Mouse (Mus musculus): ENCODE results near the gene Hnrnpa0. TPM values are rescaled to one million over a fixed set of nuclear protein-coding genes. Genes with fewer than 3 reads are reported as not detected.
A peak's percentile ranks its signal among the peaks of the same experiment; 100 is the strongest.

Hnrnpa0 gene
- polyA plus RNA-seq, 1 experiment from 2014 or later = 5.2 TPM

DNA sequence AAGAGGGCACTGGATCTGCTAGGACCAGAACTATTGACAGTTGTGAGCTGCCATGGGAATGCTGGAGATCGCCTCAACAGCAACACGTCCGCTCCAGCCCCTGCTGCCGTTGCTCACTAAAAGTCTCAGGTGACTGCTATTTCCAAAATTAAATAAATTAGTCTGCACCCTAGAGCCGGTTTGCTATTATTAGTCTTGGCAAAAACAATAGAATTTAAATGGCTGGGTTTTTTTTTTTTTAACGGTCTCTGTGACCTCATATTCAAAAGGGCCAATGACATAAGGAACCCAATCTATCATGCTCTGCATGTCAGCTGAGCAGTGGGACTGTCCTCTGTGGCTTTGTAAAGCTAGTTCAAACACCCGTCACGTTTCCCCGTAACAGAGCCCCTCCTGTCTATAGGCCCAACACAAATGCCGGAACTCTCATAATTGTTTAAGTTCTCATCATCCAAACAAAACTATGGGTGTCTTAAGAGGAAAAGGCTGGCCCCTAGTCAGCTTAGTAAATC is 5.5 kb downstream of the Hnrnpa0 start:
- Histone ChIP-seq H3K9ac (ENCODE audit: low read depth, low read length) (no peak overlapping the region), H3K4me1 (ENCODE audit: control insufficient read depth, low read depth, low read length) (peaks cover 20% of the 10 kb centered on the region), H3K4me2 (ENCODE audit: low read depth, low read length) (peak overlapping the region; percentile 17; the same call in 1 of the 2 replicates), H3K27me3 (ENCODE audit: control insufficient read depth, insufficient read depth, low read depth, low read length) (no peaks in the 10 kb centered on the region), H3K4me3 (ENCODE audit: low read depth, low read length) (0 out of 2 replicates have a peak overlapping the region, but pooled peaks have one; percentile 4), H3K27ac (ENCODE audit: low read length) (peak overlapping the region; percentile 70), H3K9me3 (replicated peaks; ENCODE audit: control insufficient read depth, low read length) (no peaks in the 10 kb centered on the region), H3K36me3 (ENCODE audit: control insufficient read depth, insufficient read depth) (peaks cover 2% of the 10 kb centered on the region; the same call in 1 of the 2 replicates)
- ATAC-seq (ENCODE audit: low read depth) = no peak; the same call in 1 of the 2 replicates
- WGBS (ENCODE audit: insufficient replicate concordance) = 57% methylated on average over 10 of the region's 10 CpGs

GRCm38 (mm10) chr13:58117318-58118017 is 10.9 kb downstream of the Hnrnpa0 start:
- Histone ChIP-seq H3K4me1 (ENCODE audit: control insufficient read depth, low read depth, low read length) (no peaks in the 10 kb centered on the region; the same call in none of the 2 replicates), H3K36me3 (ENCODE audit: control insufficient read depth, insufficient read depth) (no peaks in the 10 kb centered on the region), H3K4me2 (ENCODE audit: low read depth, low read length) (no peak overlapping the region), H3K27ac (ENCODE audit: low read length) (no peak overlapping the region), H3K9ac (ENCODE audit: low read depth, low read length) (no peak overlapping the region), H3K9me3 (replicated peaks; ENCODE audit: control insufficient read depth, low read length) (no peaks in the 10 kb centered on the region), H3K4me3 (ENCODE audit: low read depth, low read length) (no peak overlapping the region), H3K27me3 (ENCODE audit: control insufficient read depth, insufficient read depth, low read depth, low read length) (peaks cover 29% of the 10 kb centered on the region)
- 34% methylated on average over 8 of the region's 8 CpGs for WGBS (ENCODE audit: insufficient replicate concordance)
- ATAC-seq (ENCODE audit: low read depth) = no peak

DNA sequence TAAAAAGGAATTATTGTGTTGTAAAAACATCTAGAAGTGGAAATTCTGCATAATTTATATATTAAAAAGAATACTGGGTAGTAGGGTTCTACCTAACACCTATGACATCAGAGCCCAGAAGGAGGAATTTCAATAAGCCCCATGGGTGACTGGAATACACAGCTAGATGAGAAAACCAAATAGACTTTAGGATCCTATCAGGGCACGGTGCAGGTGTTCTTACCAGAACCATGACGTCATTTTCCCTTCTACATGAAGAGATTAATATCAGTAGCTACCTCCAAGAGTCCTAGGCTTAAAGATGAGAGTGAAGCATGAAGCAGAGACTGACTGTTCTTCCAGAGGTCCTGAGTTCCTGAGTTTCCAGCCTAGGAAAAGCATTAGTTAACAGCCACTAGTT is 11.6 kb downstream of the Hnrnpa0 start:
- 55% methylated on average over 2 of the region's 2 CpGs for WGBS (ENCODE audit: insufficient replicate concordance)
- H3K4me2 ChIP-seq (ENCODE audit: low read depth, low read length) = no peak overlapping the region

DNA sequence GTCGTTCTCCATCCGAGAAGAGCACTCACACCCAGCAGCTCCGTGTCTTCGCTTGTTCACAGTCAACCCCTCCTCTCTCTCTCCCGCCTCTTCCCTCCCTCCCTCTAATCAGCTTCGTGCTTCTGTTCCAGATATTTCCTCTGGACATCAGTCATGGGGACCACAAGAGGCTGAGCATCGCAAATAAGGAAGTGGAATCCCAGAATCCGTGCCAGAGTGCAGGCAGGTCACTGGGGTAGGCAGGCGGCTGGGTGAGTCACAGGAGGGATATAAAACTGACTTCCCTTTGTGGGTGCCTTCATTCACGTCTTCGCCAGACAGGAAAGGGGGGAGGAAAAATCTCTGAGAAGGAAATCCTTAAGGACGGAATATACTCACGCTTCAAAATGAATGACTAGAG is 13.1 kb downstream of the Hnrnpa0 start:
- Histone ChIP-seq H3K4me3 (ENCODE audit: low read depth, low read length) (no peak overlapping the region), H3K36me3 (ENCODE audit: control insufficient read depth, insufficient read depth) (no peaks in the 10 kb centered on the region), H3K27me3 (ENCODE audit: control insufficient read depth, insufficient read depth, low read depth, low read length) (peaks cover 35% of the 10 kb centered on the region), H3K9ac (ENCODE audit: low read depth, low read length) (no peak overlapping the region), H3K9me3 (replicated peaks; ENCODE audit: control insufficient read depth, low read length) (no peaks in the 10 kb centered on the region), H3K4me2 (ENCODE audit: low read depth, low read length) (no peak overlapping the region), H3K27ac (ENCODE audit: low read length) (no peak overlapping the region), H3K4me1 (ENCODE audit: control insufficient read depth, low read depth, low read length) (no peaks in the 10 kb centered on the region; the same call in none of the 2 replicates)
- peak; percentile 53 for ATAC-seq (ENCODE audit: low read depth)
- WGBS (ENCODE audit: insufficient replicate concordance) = 9% methylated on average over 13 of the region's 13 CpGs

More for the DNA sequence above, 11.6 kb downstream of the Hnrnpa0 start:
- Histone ChIP-seq H3K9ac (ENCODE audit: low read depth, low read length) (no peak overlapping the region), H3K4me3 (ENCODE audit: low read depth, low read length) (no peak overlapping the region), H3K36me3 (ENCODE audit: control insufficient read depth, insufficient read depth) (no peaks in the 10 kb centered on the region), H3K27ac (ENCODE audit: low read length) (no peak overlapping the region), H3K4me1 (ENCODE audit: control insufficient read depth, low read depth, low read length) (no peaks in the 10 kb centered on the region; the same call in none of the 2 replicates), H3K9me3 (replicated peaks; ENCODE audit: control insufficient read depth, low read length) (no peaks in the 10 kb centered on the region), H3K27me3 (ENCODE audit: control insufficient read depth, insufficient read depth, low read depth, low read length) (peaks cover 35% of the 10 kb centered on the region)
- ATAC-seq (ENCODE audit: low read depth) = no peak

GRCm38 (mm10) chr13:58113061-58113900 is 15.1 kb downstream of the Hnrnpa0 start, which contains the start of gene Klhl3:
Gene Klhl3, minus strand, starts transcription at chr13:58113592.
- H3K4me3 ChIP-seq (ENCODE audit: low read depth, low read length) = peak within 1 kb of the TSS; percentile 58
- no peaks in the 10 kb centered on the region for H3K9me3 ChIP-seq (replicated peaks; ENCODE audit: control insufficient read depth, low read length)
- peaks cover 35% of the 10 kb centered on the region for H3K27me3 ChIP-seq (ENCODE audit: control insufficient read depth, insufficient read depth, low read depth, low read length)
- WGBS (ENCODE audit: insufficient replicate concordance) = 1% methylated on average over 35 of the region's 35 CpGs
- H3K4me2 ChIP-seq (ENCODE audit: low read depth, low read length) = peak within 1 kb of the TSS; percentile 64
- no peaks in the 10 kb centered on the region for H3K36me3 ChIP-seq (ENCODE audit: control insufficient read depth, insufficient read depth)
- peak within 1 kb of the TSS; percentile 44 for H3K9ac ChIP-seq (ENCODE audit: low read depth, low read length)
- H3K27ac ChIP-seq (ENCODE audit: low read length) = no peak within 1 kb of the TSS
- ATAC-seq (ENCODE audit: low read depth) = peak; percentile 51
- H3K4me1 ChIP-seq (ENCODE audit: control insufficient read depth, low read depth, low read length) = no peaks in the 10 kb centered on the region; the same call in none of the 2 replicates

DNA sequence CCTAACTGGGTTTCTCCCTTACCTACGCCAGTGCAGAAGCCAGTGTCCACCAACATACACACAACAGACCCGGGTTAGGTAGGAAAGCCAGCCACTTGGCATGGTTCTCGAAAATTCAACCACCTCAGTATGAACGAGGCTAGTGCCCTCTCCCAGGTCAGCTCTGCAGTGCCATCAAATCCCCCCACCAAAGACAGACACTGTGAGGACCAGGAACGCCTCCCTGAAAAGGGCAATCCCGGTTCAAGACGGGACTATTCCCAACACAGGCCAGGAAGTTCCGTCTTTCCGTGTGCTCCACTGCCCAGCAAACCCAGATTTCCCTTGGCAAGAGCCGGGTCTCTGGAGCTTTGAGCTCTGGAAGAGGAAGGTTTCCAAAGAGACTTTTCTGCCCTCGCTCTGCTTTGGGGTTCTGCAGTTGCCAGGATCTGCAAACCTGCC is 15.7 kb downstream of the Hnrnpa0 start:
- H3K36me3 ChIP-seq (ENCODE audit: control insufficient read depth, insufficient read depth) = no peaks in the 10 kb centered on the region
- no peak overlapping the region for H3K27ac ChIP-seq (ENCODE audit: low read length)
- H3K4me1 ChIP-seq (ENCODE audit: control insufficient read depth, low read depth, low read length) = no peaks in the 10 kb centered on the region; the same call in none of the 2 replicates
- H3K9ac ChIP-seq (ENCODE audit: low read depth, low read length) = peak overlapping the region; percentile 44
- 10% methylated on average over 11 of the region's 11 CpGs for WGBS (ENCODE audit: insufficient replicate concordance)
- H3K27me3 ChIP-seq (ENCODE audit: control insufficient read depth, insufficient read depth, low read depth, low read length) = peaks cover 35% of the 10 kb centered on the region
- peak overlapping the region; percentile 58 for H3K4me3 ChIP-seq (ENCODE audit: low read depth, low read length)
- no peaks in the 10 kb centered on the region for H3K9me3 ChIP-seq (replicated peaks; ENCODE audit: control insufficient read depth, low read length)
- H3K4me2 ChIP-seq (ENCODE audit: low read depth, low read length) = peak overlapping the region; percentile 64
- ATAC-seq (ENCODE audit: low read depth) = no peak

DNA sequence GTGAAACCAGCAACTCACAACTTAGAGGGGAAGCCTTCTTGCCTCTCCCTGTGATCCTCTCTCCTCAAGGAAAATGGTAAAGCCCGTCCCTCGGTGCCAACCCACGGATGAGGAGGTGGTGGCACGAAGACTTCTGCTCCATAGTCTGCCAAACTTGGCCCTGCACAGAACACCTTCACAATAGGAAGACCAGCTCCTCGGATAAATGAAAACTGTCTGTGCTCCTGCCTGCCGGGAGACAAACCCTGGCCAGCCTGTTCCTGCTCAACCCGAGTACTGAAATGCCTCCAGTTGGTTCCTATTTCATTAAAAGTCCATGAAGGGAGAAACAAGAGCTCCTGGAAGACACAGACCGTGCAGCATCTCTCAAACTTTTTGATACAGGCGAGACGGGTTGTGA is 16.2 kb downstream of the Hnrnpa0 start:
- WGBS (ENCODE audit: insufficient replicate concordance) = 45% methylated on average over 10 of the region's 10 CpGs
- no peaks in the 10 kb centered on the region; the same call in none of the 2 replicates for H3K4me1 ChIP-seq (ENCODE audit: control insufficient read depth, low read depth, low read length)
- no peak overlapping the region for H3K27ac ChIP-seq (ENCODE audit: low read length)
- peak overlapping the region; percentile 58 for H3K4me3 ChIP-seq (ENCODE audit: low read depth, low read length)
- peak overlapping the region; percentile 5; the same call in 1 of the 2 replicates for H3K4me2 ChIP-seq (ENCODE audit: low read depth, low read length)
- H3K9me3 ChIP-seq (replicated peaks; ENCODE audit: control insufficient read depth, low read length) = no peaks in the 10 kb centered on the region
- no peak for ATAC-seq (ENCODE audit: low read depth)
- H3K27me3 ChIP-seq (ENCODE audit: control insufficient read depth, insufficient read depth, low read depth, low read length) = peaks cover 35% of the 10 kb centered on the region
- H3K9ac ChIP-seq (ENCODE audit: low read depth, low read length) = no peak overlapping the region
- no peaks in the 10 kb centered on the region for H3K36me3 ChIP-seq (ENCODE audit: control insufficient read depth, insufficient read depth)

GRCm38 (mm10) chr13:58111306-58111705 is 17.1 kb downstream of the Hnrnpa0 start:
- no peak overlapping the region for H3K4me3 ChIP-seq (ENCODE audit: low read depth, low read length)
- H3K36me3 ChIP-seq (ENCODE audit: control insufficient read depth, insufficient read depth) = no peaks in the 10 kb centered on the region
- H3K27me3 ChIP-seq (ENCODE audit: control insufficient read depth, insufficient read depth, low read depth, low read length) = peaks cover 34% of the 10 kb centered on the region
- no peak for ATAC-seq (ENCODE audit: low read depth)
- no peaks in the 10 kb centered on the region for H3K9me3 ChIP-seq (replicated peaks; ENCODE audit: control insufficient read depth, low read length)
- no peak overlapping the region for H3K27ac ChIP-seq (ENCODE audit: low read length)
- 71% methylated on average over 6 of the region's 6 CpGs for WGBS (ENCODE audit: insufficient replicate concordance)
- no peak overlapping the region for H3K9ac ChIP-seq (ENCODE audit: low read depth, low read length)
- no peaks in the 10 kb centered on the region; the same call in none of the 2 replicates for H3K4me1 ChIP-seq (ENCODE audit: control insufficient read depth, low read depth, low read length)
- H3K4me2 ChIP-seq (ENCODE audit: low read depth, low read length) = no peak overlapping the region
